Mouse (Mus musculus) lung, postnatal 4 days (tissue): ENCODE measurements at regions not wholly inside any gene's neighbourhood (a gene's known extent, or its start where the extent isn't known, plus 50 kb on each side); places are given as distances from the start of the nearest gene placed in this dataset.

Source experiments
- DNase-seq, 2 experiments: peaks; one replicate each; pipeline ENCODE4 v3.0.0; 2021

- peak; percentile 61 to 74 for DNase-seq
These were observed 56.3 kb upstream of the Mctp2 start for GRCm38 (mm10) chr7:72362690-72363089.

GRCm38 (mm10) chr7:72391323-72391722 lies 84.9 kb upstream of the Mctp2 start:
- DNase-seq: peak in 1 of 2 experiments; percentile 11

GRCm38 (mm10) chr7:72400056-72400455 lies 93.6 kb upstream of the Mctp2 start:
- DNase-seq: peak in 1 of 2 experiments; percentile 70

DNA sequence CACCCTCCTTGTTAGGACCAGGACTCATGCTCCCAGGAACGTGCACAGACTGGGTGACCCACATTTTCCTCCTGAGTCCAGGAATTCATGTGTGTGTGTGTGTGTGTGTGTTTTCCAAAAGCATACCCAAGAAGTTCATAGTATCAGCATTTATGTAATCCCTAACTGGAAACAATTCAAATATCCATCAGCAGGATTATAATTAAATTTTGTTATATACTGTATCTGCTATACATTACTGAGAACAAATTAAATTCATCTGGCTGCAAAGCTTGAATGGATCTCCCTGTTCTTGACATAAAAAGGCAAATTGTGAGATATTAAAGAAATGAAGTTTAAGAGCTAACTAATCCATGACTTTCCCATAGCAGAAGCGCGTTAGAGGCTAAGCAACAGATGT lies 99.7 kb upstream of the Mctp2 start:
- no peak for DNase-seq

GRCm38 (mm10) chr7:72408409-72408986 lies 102.1 kb upstream of the Mctp2 start:
- DNase-seq: peak; percentile 6 to 20

- peak in 1 of 2 experiments; percentile 47 for DNase-seq
These were observed 132.1 kb upstream of the Mctp2 start for GRCm38 (mm10) chr7:72438552-72438951.

- no peak for DNase-seq
These were observed 135.6 kb upstream of the Mctp2 start for GRCm38 (mm10) chr7:72442001-72442400.

DNA sequence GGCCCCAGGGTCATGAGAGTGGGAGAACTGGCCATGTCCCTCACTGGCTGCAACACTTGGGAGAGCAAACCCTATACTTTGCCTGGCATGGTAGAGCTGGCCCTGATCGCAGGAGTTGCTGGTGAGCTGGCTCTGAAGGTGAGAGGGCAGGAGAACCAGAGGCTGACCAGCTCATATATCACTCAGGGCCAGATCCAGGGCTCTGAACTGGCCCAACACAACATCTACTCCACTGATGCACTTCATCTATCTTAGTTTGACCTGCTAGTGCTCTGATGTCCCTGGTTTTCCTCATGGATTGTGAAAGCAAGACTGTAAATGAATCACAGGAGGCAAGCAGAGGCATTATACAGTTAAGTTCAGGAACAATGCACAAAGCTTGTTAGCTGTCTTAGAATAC lies 137.6 kb upstream of the Mctp2 start:
- DNase-seq: no peak

DNA sequence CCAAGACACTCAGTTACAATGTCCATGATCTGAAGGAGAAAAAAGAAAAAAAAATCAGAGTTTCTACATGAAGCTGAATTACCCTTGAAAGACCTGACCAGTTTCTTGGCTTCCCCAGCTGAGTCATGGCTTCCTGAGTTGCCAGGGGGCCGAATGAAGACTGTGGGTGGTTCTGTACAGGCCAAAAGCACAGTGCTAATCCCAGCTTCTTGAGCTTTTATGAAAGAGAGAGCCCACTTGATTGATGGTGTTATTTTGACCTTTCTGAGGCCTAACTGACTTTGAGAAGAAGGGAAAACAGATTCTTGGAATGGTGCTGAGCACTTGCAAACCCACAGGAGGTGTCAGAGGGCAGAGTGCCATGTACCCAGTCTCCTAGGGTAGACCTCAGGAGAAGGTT lies 138.4 kb upstream of the Mctp2 start:
- no peak for DNase-seq

DNA sequence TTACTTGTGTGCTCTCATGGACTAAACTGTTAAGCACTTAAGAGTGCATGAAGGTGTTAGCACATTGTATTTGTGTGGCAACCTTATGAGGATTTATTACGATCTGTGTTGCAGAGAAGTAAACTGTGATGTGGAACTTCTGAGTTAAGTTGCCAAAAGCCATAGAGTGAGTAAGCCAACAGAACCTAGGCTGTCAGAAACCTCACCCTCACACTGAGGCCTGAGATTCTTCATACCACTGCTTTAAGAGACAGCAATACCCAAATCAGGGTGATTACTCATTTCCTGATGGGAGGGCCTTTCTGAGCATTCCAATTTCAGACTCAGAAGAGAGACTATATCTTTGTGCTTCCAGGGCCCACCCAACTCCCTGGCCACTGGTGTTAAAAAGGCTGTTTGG lies 140.5 kb upstream of the Mctp2 start:
- DNase-seq: no peak

DNA sequence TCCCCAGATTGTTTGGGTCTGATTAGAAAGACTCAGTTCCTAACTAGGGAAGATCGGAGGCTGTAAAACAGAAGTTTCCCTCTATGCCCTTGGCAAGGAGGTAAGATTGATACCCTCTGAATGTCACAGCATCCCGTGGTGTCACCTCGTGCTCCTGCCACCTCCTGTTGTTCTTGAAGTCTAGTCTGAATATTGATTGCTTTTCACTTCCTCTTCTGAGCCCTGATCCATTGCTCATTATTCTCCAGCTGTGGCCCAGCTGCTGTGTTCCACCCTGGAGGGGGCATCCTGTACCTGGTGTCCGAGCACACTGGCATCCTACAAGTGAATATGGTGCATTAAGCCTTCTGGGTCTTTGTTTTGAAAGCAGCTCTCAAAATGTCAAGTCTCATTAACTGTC lies 156.6 kb upstream of the Mctp2 start:
- DNase-seq: no peak

DNA sequence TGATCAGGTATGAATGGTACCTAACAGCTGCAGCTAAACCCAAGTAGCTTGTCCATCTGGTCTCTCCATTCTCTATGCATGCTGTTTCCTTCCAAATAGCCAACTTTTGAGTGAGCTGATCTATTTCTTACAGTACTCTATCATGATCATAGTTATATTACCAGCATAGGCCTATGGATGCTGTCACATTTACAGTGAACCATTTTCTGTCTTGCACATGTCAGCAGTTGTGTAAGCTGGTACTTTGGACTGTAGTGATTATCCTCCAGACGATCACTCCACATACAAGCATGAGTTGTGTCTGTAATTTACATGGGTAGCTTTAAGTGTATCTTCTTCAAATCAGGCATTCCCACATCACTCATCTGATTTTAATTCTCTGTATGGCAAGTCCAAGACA lies 158.2 kb upstream of the Mctp2 start:
- no peak for DNase-seq

- DNase-seq: no peak
These were observed 163.3 kb upstream of the Mctp2 start for GRCm38 (mm10) chr7:72469691-72470090.

GRCm38 (mm10) chr7:72474751-72475150 lies 168.3 kb upstream of the Mctp2 start:
- DNase-seq: peak; percentile 6 to 27

DNA sequence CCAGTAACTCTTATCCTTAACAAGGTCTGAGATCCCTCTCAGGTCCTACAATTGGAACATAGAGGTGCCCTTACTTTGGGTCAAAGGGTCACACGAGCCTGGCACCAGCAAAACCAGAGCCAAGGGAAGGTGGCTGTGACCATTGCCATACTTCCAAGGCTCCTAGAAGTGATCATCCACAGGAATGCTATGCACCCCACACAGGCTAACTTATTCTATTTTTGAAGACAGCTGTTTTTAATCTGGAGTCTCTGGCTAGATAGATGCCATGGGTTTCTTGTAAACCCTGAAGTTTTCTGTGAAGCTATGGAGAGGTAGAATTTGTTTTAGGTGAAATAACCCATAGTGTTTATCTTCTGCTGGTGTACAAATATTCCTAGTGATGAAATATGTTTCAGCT lies 172.5 kb upstream of the Mctp2 start:
- DNase-seq: no peak

- DNase-seq: no peak
These were observed 174.9 kb upstream of the Mctp2 start for GRCm38 (mm10) chr7:72481275-72481674.

- DNase-seq: no peak
These were observed 183.8 kb upstream of the Mctp2 start for GRCm38 (mm10) chr7:72490161-72490560.

- no peak for DNase-seq
These were observed 186.9 kb upstream of the Mctp2 start for GRCm38 (mm10) chr7:72493292-72493691.

- DNase-seq: no peak
These were observed 190.7 kb upstream of the Mctp2 start for GRCm38 (mm10) chr7:72496933-72497631.

DNA sequence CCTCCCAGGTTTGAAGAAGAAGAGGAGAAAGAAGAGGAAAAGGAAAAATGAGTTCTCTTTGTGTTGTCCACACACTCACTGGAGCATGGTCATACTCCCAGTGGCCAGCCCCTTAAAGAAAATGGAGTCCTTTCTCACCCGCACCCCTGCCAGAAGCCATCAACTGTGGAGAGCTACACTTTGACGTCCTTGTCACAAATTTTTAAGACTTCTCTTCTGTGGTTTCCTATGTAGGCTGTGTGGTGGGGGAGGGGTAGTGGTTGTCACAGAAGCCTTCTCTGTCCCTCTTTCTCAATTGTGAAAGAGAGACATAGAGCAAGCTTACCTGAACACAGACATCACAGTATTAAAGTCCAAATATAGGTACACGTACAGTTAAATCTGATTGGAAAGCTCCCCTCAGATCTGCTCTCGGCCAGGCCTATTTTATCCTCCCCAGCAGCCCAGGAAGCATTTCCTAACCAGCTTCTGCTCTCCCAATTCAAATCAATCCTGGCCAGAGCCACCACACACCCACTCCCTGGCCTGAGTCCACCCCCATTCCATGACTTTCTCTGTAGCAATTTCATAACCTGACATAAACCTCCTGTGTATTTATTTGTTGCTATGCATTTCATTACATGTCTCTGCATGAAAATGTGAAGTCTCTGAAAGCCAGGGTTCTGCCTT lies 192.3 kb upstream of the Mctp2 start:
- DNase-seq: peak; percentile 21 to 59

DNA sequence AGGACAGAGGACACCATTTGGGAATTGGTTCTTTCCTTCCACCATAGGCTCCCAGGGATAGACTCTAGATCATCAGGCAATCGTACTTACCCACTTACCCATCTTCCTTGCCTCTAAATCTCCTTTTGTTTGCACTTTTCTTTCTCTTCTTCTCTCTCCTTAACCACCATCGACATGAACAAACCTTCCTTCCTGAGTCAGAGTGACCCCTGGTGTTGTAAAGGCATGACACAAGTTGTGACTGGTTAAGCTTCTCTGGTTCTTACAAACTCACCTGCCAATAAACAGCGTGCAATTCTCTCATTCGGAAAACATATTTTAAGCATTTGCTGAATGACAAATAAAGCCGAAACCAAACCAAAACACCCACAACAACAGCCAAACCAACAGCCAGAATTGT lies 193.4 kb upstream of the Mctp2 start:
- DNase-seq: no peak

- no peak for DNase-seq
These were observed 193.8 kb upstream of the Mctp2 start for GRCm38 (mm10) chr7:72500190-72500589.

DNA sequence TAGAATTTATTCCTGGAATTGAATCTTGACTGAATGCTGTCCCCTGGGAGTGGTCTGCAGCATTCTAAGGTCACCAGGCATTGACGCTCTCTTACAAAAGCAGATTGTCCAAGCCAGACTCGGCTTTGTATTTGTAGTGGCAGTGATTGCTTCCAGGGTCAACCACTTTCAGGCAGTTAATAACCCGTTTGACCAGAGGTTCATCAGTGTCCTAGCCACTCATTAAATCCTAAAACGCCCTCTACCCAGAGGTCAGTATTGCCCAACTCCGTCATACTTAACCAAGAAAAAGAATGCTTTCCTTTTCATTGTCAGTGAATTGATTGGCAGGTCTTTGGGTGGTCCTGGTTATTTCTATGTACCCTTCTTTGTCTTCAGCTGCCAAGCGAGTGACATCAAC lies 194.6 kb upstream of the Mctp2 start:
- DNase-seq: no peak

- no peak for DNase-seq
These were observed 195.0 kb upstream of the Mctp2 start for GRCm38 (mm10) chr7:72501431-72501830.
